Mouse (Mus musculus) thymus, adult 2 months (tissue): Measurements from ENCODE around the gene Zxdc. TPM values are rescaled to one million over a fixed set of nuclear protein-coding genes. Genes with fewer than 3 reads are reported as not detected.

ENCODE experiments used
- DNase-seq: peaks from one replicate; pipeline ENCODE4 v3.0.0; 2021
- H3K27ac ChIP-seq: fragments of 200-500 bp; 2 replicates; pipeline ENCODE4 v1.5.1; 2012; ENCODE audit warnings: low read length, control low read depth; ENCODE audit not compliant: control insufficient read depth, insufficient read depth
- H3K27me3 ChIP-seq: fragments of 200-500 bp; 2 replicates; pipeline ENCODE4 v1.6.1; 2012; ENCODE audit warnings: mild to moderate bottlenecking, low read length, moderate library complexity, mixed read lengths; ENCODE audit not compliant: control insufficient read depth, insufficient read depth
- H3K36me3 ChIP-seq: fragments of 200-500 bp; 2 replicates; pipeline ENCODE4 v1.6.1; 2012; ENCODE audit warnings: mild to moderate bottlenecking, low read length, moderate library complexity; ENCODE audit not compliant: control insufficient read depth, insufficient read depth
- H3K4me1 ChIP-seq: fragments of 200-500 bp; replicated peaks from 2 replicates; pipeline ENCODE4 v1.6.1; 2012; ENCODE audit warnings: low read length; ENCODE audit not compliant: control insufficient read depth, insufficient read depth
- H3K4me3 ChIP-seq: fragments of 200-500 bp; 2 replicates; pipeline ENCODE4 v1.5.1; 2012; ENCODE audit warnings: mild to moderate bottlenecking, low read length, control low read depth, moderate library complexity; ENCODE audit not compliant: control insufficient read depth, insufficient read depth
- CTCF ChIP-seq: fragments of 200-500 bp; IDR thresholded peaks from 2 replicates; pipeline ENCODE4 v1.5.1; 2012; ENCODE audit warnings: mild to moderate bottlenecking, control low read depth, low read length, moderate library complexity, borderline replicate concordance; ENCODE audit not compliant: control insufficient read depth, poor library complexity, insufficient read depth; ENCODE audit errors: extremely low read depth
- POLR2A ChIP-seq: fragments of 200-500 bp; IDR thresholded peaks from 2 replicates; pipeline ENCODE4 v1.6.1; 2012; ENCODE audit warnings: mild to moderate bottlenecking, low read length, control low read depth, moderate library complexity; ENCODE audit not compliant: control insufficient read depth, poor library complexity, insufficient read depth; ENCODE audit errors: extremely low read depth
- WGBS: fragments of 180-500 bp; shearing (Covaris S2); methylation state at CpG from one replicate; pipeline ENCODE4 v1.1.7; 2018; 5-methylcytosine and 5-hydroxymethylcytosine counted together
- polyA plus RNA-seq: library from polyadenylated mRNA; depleted of rRNA; stranded (reverse); fragments of >200 nt; gene quantifications from 2 replicates; pipeline ENCODE4 v1.2.3, GENCODE M21; 2012

Gene Zxdc
- polyA plus RNA-seq, 1 experiment, result 42.9 TPM

- TF ChIP-seq CTCF, result no peak
- TF ChIP-seq POLR2A, result no peak
- 96% methylated on average over 4 of the region's 4 CpGs for WGBS
- DNase-seq, result no peak
- H3K27ac ChIP-seq, result no peak overlapping the region
- H3K4me1 ChIP-seq, result peaks cover 8% of the 10 kb centered on the region
- peaks cover 44% of the 10 kb centered on the region for H3K36me3 ChIP-seq
- H3K4me3 ChIP-seq, result no peak overlapping the region
- no peaks in the 10 kb centered on the region for H3K27me3 ChIP-seq
Observed at GRCm38 (mm10) chr6:90374647-90375046, 5.4 kb downstream of the Zxdc start.

GRCm38 (mm10) chr6:90377708-90378107 is 8.4 kb downstream of the Zxdc start:
- Histone ChIP-seq H3K4me3 (no peak overlapping the region), H3K36me3 (peaks cover 69% of the 10 kb centered on the region), H3K4me1 (no peaks in the 10 kb centered on the region), H3K27ac (no peak overlapping the region), H3K27me3 (no peaks in the 10 kb centered on the region)
- no peak for TF ChIP-seq CTCF
- no peak for TF ChIP-seq POLR2A
- 98% methylated on average over 2 of the region's 2 CpGs for WGBS
- no peak for DNase-seq

GRCm38 (mm10) chr6:90381465-90381864 is 12.2 kb downstream of the Zxdc start:
- Histone ChIP-seq H3K27me3 (no peaks in the 10 kb centered on the region), H3K27ac (no peak overlapping the region), H3K36me3 (peaks cover 65% of the 10 kb centered on the region), H3K4me1 (no peaks in the 10 kb centered on the region), H3K4me3 (no peak overlapping the region)
- DNase-seq, result no peak
- 95% methylated on average over 2 of the region's 2 CpGs for WGBS
- TF ChIP-seq CTCF (no peak), POLR2A (no peak)

- H3K4me1 ChIP-seq, result no peaks in the 10 kb centered on the region
Observed at GRCm38 (mm10) chr6:90390629-90391028, 21.3 kb downstream of the Zxdc start.

DNA sequence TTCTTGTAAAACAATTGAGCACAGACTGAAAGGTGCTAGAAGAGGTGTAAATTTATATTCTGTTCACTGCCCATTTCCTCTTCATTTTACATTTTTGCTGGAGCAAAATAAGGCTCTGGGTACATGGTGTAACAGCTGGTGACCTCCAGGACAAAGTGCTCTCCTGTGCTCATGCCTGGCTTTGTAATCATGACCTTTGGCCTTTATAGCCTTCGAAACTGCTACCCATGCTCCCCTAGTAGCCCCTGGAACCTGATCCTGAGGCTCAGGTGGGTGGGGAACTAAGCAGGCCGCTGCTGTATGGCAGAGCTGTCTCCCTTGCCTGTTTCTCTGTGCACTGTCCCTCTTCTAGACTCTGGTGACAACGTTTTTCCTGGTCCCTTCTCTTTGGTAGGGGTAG is 24.7 kb downstream of the Zxdc start:
- TF ChIP-seq POLR2A (no peak), CTCF (no peak)
- DNase-seq, result no peak
- H3K27ac ChIP-seq, result no peak overlapping the region
- H3K4me1 ChIP-seq, result no peaks in the 10 kb centered on the region
- H3K27me3 ChIP-seq, result no peaks in the 10 kb centered on the region
- no peak overlapping the region for H3K4me3 ChIP-seq
- WGBS, result 90% methylated on average over 3 of the region's 3 CpGs
- peaks cover 5% of the 10 kb centered on the region; the same call in 1 of the 2 replicates for H3K36me3 ChIP-seq

More at GRCm38 (mm10) chr6:90390629-90391028, 21.3 kb downstream of the Zxdc start:
- no peak overlapping the region for H3K27ac ChIP-seq
- TF ChIP-seq CTCF, result no peak
- no peak for TF ChIP-seq POLR2A
- 84% methylated on average over 4 of the region's 4 CpGs for WGBS
- H3K27me3 ChIP-seq, result no peaks in the 10 kb centered on the region
- no peak for DNase-seq
- H3K4me3 ChIP-seq, result no peak overlapping the region
- H3K36me3 ChIP-seq, result peaks cover 18% of the 10 kb centered on the region

- DNase-seq, result no peak
- WGBS, result 90% methylated on average over 2 of the region's 2 CpGs
- Histone ChIP-seq H3K27ac (no peak overlapping the region), H3K36me3 (no peaks in the 10 kb centered on the region), H3K27me3 (no peaks in the 10 kb centered on the region), H3K4me3 (no peak overlapping the region), H3K4me1 (no peaks in the 10 kb centered on the region)
- no peak for TF ChIP-seq POLR2A
- TF ChIP-seq CTCF, result no peak
Observed at GRCm38 (mm10) chr6:90395751-90396150, 26.5 kb downstream of the Zxdc start.

DNA sequence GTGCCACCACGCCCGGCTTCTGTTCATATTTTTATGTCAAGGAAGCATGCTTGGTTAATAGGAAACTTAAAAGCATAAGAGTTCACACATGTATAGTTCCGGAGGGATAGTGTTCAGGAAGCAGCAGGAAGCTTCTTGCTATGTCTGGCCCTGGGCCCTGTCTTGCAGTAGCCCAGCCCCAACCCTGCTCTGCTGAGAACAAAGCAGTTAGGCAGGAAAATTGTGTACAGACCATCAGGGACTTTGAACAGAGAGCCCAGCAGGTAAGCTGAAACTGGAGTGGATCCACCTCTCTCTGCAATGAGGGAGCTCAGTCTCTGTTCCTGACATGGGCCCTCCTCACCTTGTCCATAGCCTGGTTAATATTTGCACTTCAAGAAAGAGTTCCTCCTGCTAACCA is 28.0 kb downstream of the Zxdc start:
- Histone ChIP-seq H3K36me3 (peaks cover 10% of the 10 kb centered on the region), H3K27ac (no peak overlapping the region), H3K27me3 (no peaks in the 10 kb centered on the region), H3K4me3 (no peak overlapping the region), H3K4me1 (no peaks in the 10 kb centered on the region)
- TF ChIP-seq CTCF (no peak), POLR2A (no peak)
- WGBS, result over 99% methylated on average over 3 of the region's 3 CpGs
- DNase-seq, result no peak
